Mouse (Mus musculus): ENCODE measurements around the gene Wt1. TPM values are rescaled to one million over a fixed set of nuclear protein-coding genes. Genes with fewer than 3 reads are reported as not detected.

The Wt1 gene
- total RNA-seq, 2 experiments from 2014 or later: 2.5 to 3.5 TPM

- DNase-seq: no peak
Observed at GRCm38 (mm10) chr2:105126691-105127530, 582 bp downstream of the Wt1 start.

GRCm38 (mm10) chr2:105127531-105128480 lies 1.5 kb downstream of the Wt1 start:
- DNase-seq: no peak

- DNase-seq: no peak
Observed at GRCm38 (mm10) chr2:105128564-105128963, 2.2 kb downstream of the Wt1 start.

- DNase-seq: no peak
Observed at GRCm38 (mm10) chr2:105130351-105131060, 4.2 kb downstream of the Wt1 start.

- no peak for DNase-seq
Observed at GRCm38 (mm10) chr2:105131061-105131810, 4.9 kb downstream of the Wt1 start.

- no peak for DNase-seq
Observed at GRCm38 (mm10) chr2:105131811-105132100, 5.4 kb downstream of the Wt1 start.

- no peak for DNase-seq
Observed at GRCm38 (mm10) chr2:105132300-105132699, 6.0 kb downstream of the Wt1 start.

GRCm38 (mm10) chr2:105132933-105133795 lies 6.8 kb downstream of the Wt1 start:
- DNase-seq: no peak

GRCm38 (mm10) chr2:105134296-105134695 lies 8.0 kb downstream of the Wt1 start:
- no peak for DNase-seq

- no peak for DNase-seq
Observed at GRCm38 (mm10) chr2:105139471-105139870, 13.1 kb downstream of the Wt1 start.

GRCm38 (mm10) chr2:105141371-105141770 lies 15.0 kb downstream of the Wt1 start:
- no peak for DNase-seq

- DNase-seq: no peak
Observed at GRCm38 (mm10) chr2:105143731-105144130, 17.4 kb downstream of the Wt1 start.

GRCm38 (mm10) chr2:105151544-105151943 lies 25.2 kb downstream of the Wt1 start:
- DNase-seq: no peak

GRCm38 (mm10) chr2:105153046-105153445 lies 26.7 kb downstream of the Wt1 start:
- DNase-seq: no peak

- DNase-seq: no peak
Observed at GRCm38 (mm10) chr2:105160949-105161348, 34.6 kb downstream of the Wt1 start.

GRCm38 (mm10) chr2:105162763-105163162 lies 36.4 kb downstream of the Wt1 start:
- DNase-seq: no peak

- DNase-seq: no peak
Observed at GRCm38 (mm10) chr2:105168137-105168536, 41.8 kb downstream of the Wt1 start.

- no peak for DNase-seq
Observed at GRCm38 (mm10) chr2:105174254-105174653, 47.9 kb downstream of the Wt1 start.

- DNase-seq: no peak
Observed at GRCm38 (mm10) chr2:105178871-105179270, 52.5 kb downstream of the Wt1 start.

GRCm38 (mm10) chr2:105182501-105182900 lies 56.2 kb downstream of the Wt1 start:
- DNase-seq: no peak

- no peak for DNase-seq
Observed at GRCm38 (mm10) chr2:105185140-105185539, 58.8 kb downstream of the Wt1 start.
